Mouse (Mus musculus) embryonic facial prominence, embryonic 14.5 days (tissue): ENCODE measurements around the gene Ttbk1. TPM values are rescaled to one million over a fixed set of nuclear protein-coding genes. Genes with fewer than 3 reads are reported as not detected.

ENCODE experiments used
- ATAC-seq: fragments of 200-750 bp; cut with Nextera tagmentation; 2 replicates; pipeline ENCODE4 v1.8.0; 2017; ENCODE audit warnings: low read depth, moderate number of reproducible peaks, moderate TSS enrichment
- DNase-seq: peaks from one replicate; pipeline ENCODE4 v3.0.0-alpha.2; 2015; ENCODE audit warnings: low spot score
- H3K27ac ChIP-seq: fragments of 300-500 bp; sonication (generic); replicated peaks from 2 replicates; pipeline ENCODE4 v1.5.1; 2014; ENCODE audit warnings: low read depth, mild to moderate bottlenecking, low read length, moderate library complexity
- H3K27me3 ChIP-seq: fragments of 300-500 bp; sonication (generic); replicated peaks from 2 replicates; pipeline ENCODE4 v1.6.1; 2014; ENCODE audit warnings: low read length; ENCODE audit not compliant: control insufficient read depth, insufficient read depth
- H3K36me3 ChIP-seq: fragments of 300-500 bp; sonication (generic); 2 replicates; pipeline ENCODE4 v1.6.1; 2014; ENCODE audit warnings: low read length, mixed read lengths; ENCODE audit not compliant: control insufficient read depth, insufficient read depth
- H3K4me1 ChIP-seq: fragments of 300-500 bp; sonication (generic); 2 replicates; pipeline ENCODE4 v1.6.1; 2014; ENCODE audit warnings: antibody characterized with exemption, low read length; ENCODE audit not compliant: control insufficient read depth, insufficient read depth
- H3K4me2 ChIP-seq: fragments of 300-500 bp; sonication (generic); 2 replicates; pipeline ENCODE4 v1.6.1; 2014; ENCODE audit warnings: low read depth, mild to moderate bottlenecking, low read length, moderate library complexity, mixed read lengths
- H3K4me3 ChIP-seq: fragments of 300-500 bp; sonication (generic); 2 replicates; pipeline ENCODE4 v1.5.1; 2014; ENCODE audit warnings: low read depth, mild to moderate bottlenecking, low read length
- H3K9ac ChIP-seq: fragments of 300-500 bp; sonication (generic); 2 replicates; pipeline ENCODE4 v1.6.1; 2014; ENCODE audit warnings: low read depth, mild to moderate bottlenecking, low read length, moderate library complexity, mixed read lengths
- H3K9me3 ChIP-seq: fragments of 300-500 bp; sonication (generic); 2 replicates; pipeline ENCODE4 v1.6.1; 2016; ENCODE audit warnings: low read length; ENCODE audit not compliant: control insufficient read depth
- WGBS: fragments of 180-500 bp; shearing (Covaris S2); extraction: QIAGEN DNeasy Blood & Tissue Kit; methylation state at CpG from one replicate; pipeline ENCODE4 v1.1.7; 2014; 5-methylcytosine and 5-hydroxymethylcytosine counted together
- polyA plus RNA-seq: library from polyadenylated mRNA; unstranded; fragments of >200 nt; fragmentation: Nextera tagmentation; extraction: Ambion mirVana; gene quantifications from 2 replicates; pipeline ENCODE4 v1.2.1, GENCODE M21; 2014

Ttbk1 gene
- polyA plus RNA-seq, 1 experiment from 2014 or later: 0.61 TPM

DNA sequence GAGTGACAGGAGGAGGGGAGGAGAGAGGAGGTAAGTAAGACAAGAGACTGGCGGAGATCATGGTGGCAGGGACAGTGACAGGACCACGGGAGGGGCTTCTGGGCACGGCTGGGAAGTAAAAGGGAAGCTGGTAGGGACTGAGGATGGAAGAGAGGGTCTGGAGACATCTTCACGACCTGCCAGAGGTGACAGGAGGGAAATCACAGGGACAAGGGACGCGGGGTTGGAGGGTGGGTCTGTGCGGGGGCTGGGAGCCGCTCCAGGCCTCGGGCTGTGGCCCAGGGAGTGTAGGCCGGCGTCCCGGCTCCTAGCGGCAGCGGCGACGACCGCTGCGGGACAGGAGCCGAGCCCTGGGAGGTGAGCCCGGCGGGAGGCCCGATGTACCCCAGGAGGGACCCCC is 480 bp downstream of the Ttbk1 start:
- ATAC-seq: no peak
- Histone ChIP-seq H3K4me1 (no peaks in the 10 kb centered on the region), H3K27me3 (peaks cover 63% of the 10 kb centered on the region), H3K4me3 (peak overlapping the region; percentile 38), H3K4me2 (peak overlapping the region; percentile 59), H3K36me3 (no peaks in the 10 kb centered on the region), H3K9ac (peak overlapping the region; percentile 58), H3K27ac (no peak overlapping the region), H3K9me3 (no peaks in the 10 kb centered on the region)
- DNase-seq: no peak
- 6% methylated on average over 7 of the region's 22 CpGs for WGBS

GRCm38 (mm10) chr17:46484461-46484875 is 3.0 kb downstream of the Ttbk1 start:
- Histone ChIP-seq H3K4me3 (no peak overlapping the region), H3K36me3 (no peaks in the 10 kb centered on the region), H3K4me1 (no peaks in the 10 kb centered on the region), H3K4me2 (peak overlapping the region; percentile 53), H3K9me3 (no peaks in the 10 kb centered on the region), H3K27me3 (peaks cover 65% of the 10 kb centered on the region), H3K27ac (no peak overlapping the region), H3K9ac (no peak overlapping the region)
- no peak for ATAC-seq
- DNase-seq: no peak
- WGBS: 9% methylated on average over 6 of the region's 6 CpGs

GRCm38 (mm10) chr17:46484021-46484431 is 3.4 kb downstream of the Ttbk1 start:
- Histone ChIP-seq H3K36me3 (no peaks in the 10 kb centered on the region), H3K4me3 (peak overlapping the region; percentile 23), H3K27ac (no peak overlapping the region), H3K9ac (0 out of 2 replicates have a peak overlapping the region, but pooled peaks have one; percentile 14), H3K4me2 (peak overlapping the region; percentile 53), H3K27me3 (peaks cover 65% of the 10 kb centered on the region), H3K4me1 (no peaks in the 10 kb centered on the region), H3K9me3 (no peaks in the 10 kb centered on the region)
- ATAC-seq (no peak), DNase-seq (no peak)
- WGBS: 1% methylated on average over 13 of the region's 13 CpGs

DNA sequence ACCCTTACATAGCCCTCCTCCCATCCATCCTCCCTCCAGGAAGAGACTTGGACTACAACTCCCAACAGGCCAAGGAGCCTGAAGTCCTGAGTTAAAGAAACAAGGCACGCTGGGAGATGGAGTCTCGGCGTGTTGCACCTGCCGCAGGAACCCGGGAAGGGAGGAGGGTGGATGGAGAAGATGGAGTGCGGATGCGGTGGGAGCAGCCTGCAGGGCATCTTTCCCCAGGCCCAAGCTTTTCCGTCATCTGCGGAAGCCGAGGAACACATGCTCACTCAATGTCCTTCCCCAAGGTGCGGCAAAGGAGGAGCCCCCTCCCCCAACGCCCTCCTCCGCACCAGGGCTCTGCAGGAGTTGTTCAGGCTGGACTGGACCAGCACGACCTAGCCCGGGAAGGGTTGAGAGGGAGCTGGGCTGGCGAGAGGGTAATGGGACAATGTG is 3.9 kb downstream of the Ttbk1 start:
- peaks cover 61% of the 10 kb centered on the region for H3K27me3 ChIP-seq
- peak overlapping the region; percentile 53 for H3K4me2 ChIP-seq
- 0 out of 2 replicates have a peak overlapping the region, but pooled peaks have one; percentile 14 for H3K9ac ChIP-seq
- WGBS: 1% methylated on average over 16 of the region's 16 CpGs
- no peaks in the 10 kb centered on the region for H3K36me3 ChIP-seq
- DNase-seq (peak; percentile 57), ATAC-seq (0 out of 2 replicates have a peak, but pooled peaks have one; percentile 19)
- no peak overlapping the region for H3K27ac ChIP-seq
- peak overlapping the region; percentile 23 for H3K4me3 ChIP-seq
- H3K9me3 ChIP-seq: no peaks in the 10 kb centered on the region
- H3K4me1 ChIP-seq: no peaks in the 10 kb centered on the region

DNA sequence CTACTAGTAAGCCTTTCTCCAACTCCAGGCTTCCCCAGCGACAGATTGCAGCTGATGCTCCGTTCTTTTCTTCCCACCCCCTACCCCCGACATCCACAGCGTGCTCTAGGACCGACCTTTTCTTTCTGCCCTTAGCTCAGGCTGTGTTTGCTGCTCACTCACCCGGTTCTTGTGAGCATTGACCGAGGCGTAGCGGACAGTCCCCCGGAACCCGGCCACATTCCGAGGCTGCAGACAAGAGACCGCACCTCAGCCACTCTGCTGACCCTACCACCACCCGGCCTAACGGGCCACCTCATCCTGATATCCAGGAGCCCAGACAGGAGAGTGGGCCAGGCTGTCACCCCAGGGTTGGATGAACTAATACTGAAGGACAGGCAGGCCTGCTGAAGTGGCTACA is 10.2 kb downstream of the Ttbk1 start:
- Histone ChIP-seq H3K27me3 (peaks cover 2% of the 10 kb centered on the region; the same call in 1 of the 2 replicates), H3K36me3 (no peaks in the 10 kb centered on the region)

GRCm38 (mm10) chr17:46476601-46477000 is 10.9 kb downstream of the Ttbk1 start:
- Histone ChIP-seq H3K4me1 (no peaks in the 10 kb centered on the region), H3K27ac (no peak overlapping the region), H3K36me3 (no peaks in the 10 kb centered on the region), H3K9me3 (no peaks in the 10 kb centered on the region), H3K27me3 (no peaks in the 10 kb centered on the region; the same call in 1 of the 2 replicates), H3K9ac (no peak overlapping the region), H3K4me3 (no peak overlapping the region), H3K4me2 (no peak overlapping the region)
- no peak for DNase-seq
- WGBS: 60% methylated on average over 8 of the region's 8 CpGs
- no peak for ATAC-seq

More for the DNA sequence above, 10.2 kb downstream of the Ttbk1 start:
- DNase-seq (no peak), ATAC-seq (no peak)
- H3K9ac ChIP-seq: no peak overlapping the region
- H3K27ac ChIP-seq: no peak overlapping the region
- no peak overlapping the region for H3K4me3 ChIP-seq
- H3K4me1 ChIP-seq: no peaks in the 10 kb centered on the region
- no peaks in the 10 kb centered on the region for H3K9me3 ChIP-seq
- WGBS: 87% methylated on average over 15 of the region's 15 CpGs
- no peak overlapping the region for H3K4me2 ChIP-seq

DNA sequence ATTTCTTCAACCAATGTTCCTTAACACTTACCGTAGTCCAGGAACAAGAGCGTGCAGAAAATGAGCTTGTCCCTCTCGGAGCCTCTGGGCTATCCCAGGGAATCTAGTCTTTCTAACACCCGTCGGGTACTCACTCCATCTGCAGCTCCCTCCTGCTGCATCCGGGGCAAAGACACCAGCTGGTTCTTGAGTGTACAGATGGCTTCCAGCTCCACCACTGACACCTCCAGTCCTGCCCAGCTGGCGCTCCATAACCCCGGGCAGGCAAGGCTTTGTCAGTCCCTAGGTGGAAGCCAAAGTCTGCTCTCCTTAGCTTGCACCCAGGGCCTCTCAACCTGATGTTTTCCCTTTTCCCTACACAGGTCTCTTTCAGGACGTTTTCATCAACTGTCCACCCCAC is 19.6 kb downstream of the Ttbk1 start:
- H3K4me1 ChIP-seq: no peaks in the 10 kb centered on the region
- no peak overlapping the region for H3K4me3 ChIP-seq
- no peak overlapping the region for H3K27ac ChIP-seq
- no peaks in the 10 kb centered on the region for H3K36me3 ChIP-seq
- DNase-seq (no peak), ATAC-seq (no peak)
- no peak overlapping the region for H3K9ac ChIP-seq
- H3K4me2 ChIP-seq: no peak overlapping the region
- 59% methylated on average over 9 of the region's 9 CpGs for WGBS
- no peaks in the 10 kb centered on the region for H3K9me3 ChIP-seq
- no peaks in the 10 kb centered on the region for H3K27me3 ChIP-seq

- DNase-seq (no peak), ATAC-seq (no peak)
- H3K9me3 ChIP-seq: no peaks in the 10 kb centered on the region
- H3K9ac ChIP-seq: no peak overlapping the region
- H3K4me2 ChIP-seq: no peak overlapping the region
- no peak overlapping the region for H3K27ac ChIP-seq
- H3K27me3 ChIP-seq: peaks cover 45% of the 10 kb centered on the region
- H3K4me1 ChIP-seq: no peaks in the 10 kb centered on the region
- no peak overlapping the region for H3K4me3 ChIP-seq
- no peaks in the 10 kb centered on the region for H3K36me3 ChIP-seq
- WGBS: 85% methylated on average over 5 of the region's 5 CpGs
Measured at GRCm38 (mm10) chr17:46462226-46462625, 25.2 kb downstream of the Ttbk1 start.

DNA sequence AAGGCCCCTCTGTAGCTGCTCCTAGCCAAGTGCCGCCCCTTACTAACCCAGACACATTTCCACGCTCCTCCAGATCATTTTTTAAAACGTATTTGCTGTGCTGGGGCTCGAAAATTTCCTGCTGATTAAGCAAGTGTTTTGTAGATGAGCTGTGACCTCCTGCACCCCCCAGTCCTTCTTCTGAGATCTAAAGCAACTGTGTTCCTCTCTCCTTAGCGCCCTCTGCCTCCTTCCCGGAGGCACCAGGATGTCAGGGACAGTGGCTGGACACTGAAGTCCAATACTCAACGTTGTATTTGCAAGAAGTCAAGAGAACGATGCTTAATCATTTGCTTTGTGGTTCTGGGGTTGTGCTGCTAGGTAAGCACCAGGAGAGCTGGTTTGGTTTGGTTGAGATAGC is 26.1 kb downstream of the Ttbk1 start:
- no peaks in the 10 kb centered on the region for H3K4me1 ChIP-seq
- H3K27ac ChIP-seq: no peak overlapping the region
- no peak for DNase-seq
- H3K4me2 ChIP-seq: peak overlapping the region; percentile 58
- H3K27me3 ChIP-seq: peaks cover 52% of the 10 kb centered on the region
- H3K9me3 ChIP-seq: no peaks in the 10 kb centered on the region
- ATAC-seq: no peak
- peak overlapping the region; percentile 54; the same call in 1 of the 2 replicates for H3K9ac ChIP-seq
- WGBS: 11% methylated on average over 8 of the region's 8 CpGs
- H3K4me3 ChIP-seq: peak overlapping the region; percentile 35
- H3K36me3 ChIP-seq: no peaks in the 10 kb centered on the region
